Mouse (Mus musculus) retina, postnatal 1 day (tissue): ENCODE results near the gene AL732309.1.

Experiments
- DNase-seq: peaks from one replicate; pipeline ENCODE4 v3.0.0-alpha.2; 2012

AL732309.1 gene

GRCm38 (mm10) chr2:25237522-25237921 lies 9.1 kb downstream of the AL732309.1 start:
- DNase-seq = no peak

GRCm38 (mm10) chr2:25236614-25237013 lies 10.0 kb downstream of the AL732309.1 start, which contains the start of gene Rnf224:
Gene Rnf224, minus strand, starts transcription at chr2:25236787.
- DNase-seq = no peak

DNA sequence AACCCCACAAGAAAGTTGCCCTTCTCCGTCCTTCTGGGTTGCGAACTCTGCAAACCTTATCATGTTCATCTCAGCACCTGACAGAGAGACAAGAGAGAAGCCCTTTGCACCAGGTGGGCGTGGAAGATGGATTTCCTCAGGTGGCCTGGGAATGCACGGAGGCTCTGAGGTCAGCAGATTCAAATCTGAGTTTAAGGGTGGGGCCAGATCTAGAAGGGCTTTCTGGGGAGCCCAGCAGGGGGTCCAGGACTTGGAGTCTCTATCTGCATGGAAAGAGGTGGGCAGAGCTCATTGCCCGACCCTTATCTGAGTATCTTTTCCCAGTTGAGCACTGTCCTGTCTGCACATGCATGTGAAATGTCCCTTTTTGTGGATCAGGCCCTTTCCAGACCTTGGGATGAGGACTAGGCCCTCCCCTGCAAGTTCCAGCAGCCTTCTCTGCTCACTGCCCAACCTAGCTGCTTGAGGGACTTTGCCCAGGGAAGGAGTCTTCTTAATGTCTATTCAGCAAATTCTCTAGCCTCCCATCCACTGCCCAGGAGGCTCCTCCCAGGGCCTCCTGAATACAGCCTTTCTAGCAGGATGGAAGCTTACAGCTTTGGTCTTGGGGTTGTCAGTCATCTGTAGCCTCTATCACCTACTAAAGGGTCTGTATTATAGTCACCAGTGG lies 12.0 kb downstream of the AL732309.1 start:
- no peak for DNase-seq

GRCm38 (mm10) chr2:25234050-25234449 lies 12.6 kb downstream of the AL732309.1 start, which contains the start of gene Slc34a3:
Gene Slc34a3, minus strand, starts transcription at chr2:25234364.
- no peak for DNase-seq

GRCm38 (mm10) chr2:25233421-25233820 lies 13.2 kb downstream of the AL732309.1 start:
- no peak for DNase-seq

- DNase-seq = no peak
These were observed 15.6 kb downstream of the AL732309.1 start for GRCm38 (mm10) chr2:25231038-25231437.

DNA sequence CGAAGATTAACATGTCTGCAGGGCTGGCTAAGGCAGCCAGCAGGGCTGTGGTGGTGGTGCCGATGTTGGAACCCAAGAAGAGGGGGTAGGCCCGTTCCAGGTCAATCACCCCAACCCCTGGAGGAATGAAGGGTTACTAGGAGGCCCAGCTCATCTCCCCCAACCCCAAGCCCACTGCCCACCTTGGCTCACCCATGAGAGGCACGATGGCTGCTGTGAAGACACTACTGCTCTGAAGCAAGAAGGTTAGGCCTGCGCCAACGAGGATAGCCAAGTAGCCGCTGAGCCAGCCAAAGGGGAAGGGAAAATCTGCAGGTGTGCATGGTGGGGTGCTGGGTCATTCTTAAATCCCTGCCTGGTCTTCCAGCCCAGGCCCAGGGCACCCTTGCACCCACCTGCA lies 16.1 kb downstream of the AL732309.1 start:
- no peak for DNase-seq

- DNase-seq = no peak
These were observed 17.1 kb downstream of the AL732309.1 start for GRCm38 (mm10) chr2:25229582-25229981.

DNA sequence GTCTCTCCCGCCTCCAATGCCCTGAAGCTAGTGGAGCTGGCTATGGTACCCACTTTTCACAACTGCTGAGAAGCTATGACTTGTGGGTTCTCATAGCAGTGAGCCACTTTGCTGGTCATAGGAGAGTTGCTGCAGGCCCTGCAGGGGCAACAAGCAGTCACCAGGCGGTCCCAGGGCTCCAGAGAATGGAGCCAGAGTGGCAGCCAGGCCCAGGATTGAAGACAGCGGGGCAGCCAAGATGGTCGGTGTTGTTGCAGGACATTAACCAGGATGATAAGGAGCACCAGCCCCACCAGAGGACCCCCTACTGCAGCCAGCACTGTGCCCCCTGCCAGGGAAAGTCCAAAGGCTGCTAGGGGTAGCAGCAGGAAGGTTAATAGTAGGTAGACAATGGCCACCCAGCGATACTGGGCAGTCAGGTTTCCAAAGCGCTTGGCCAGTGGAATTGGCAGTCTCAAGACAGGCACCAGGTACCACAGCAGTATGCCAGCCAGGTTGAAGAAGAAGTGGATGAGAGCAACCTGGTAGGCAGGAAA lies 17.6 kb downstream of the AL732309.1 start:
- no peak for DNase-seq

GRCm38 (mm10) chr2:25228431-25228889 lies 18.2 kb downstream of the AL732309.1 start:
- peak; percentile 94 for DNase-seq

- DNase-seq = no peak
These were observed 19.3 kb downstream of the AL732309.1 start for GRCm38 (mm10) chr2:25227406-25227805.

- DNase-seq = no peak
These were observed 19.8 kb downstream of the AL732309.1 start for GRCm38 (mm10) chr2:25226864-25227263.

DNA sequence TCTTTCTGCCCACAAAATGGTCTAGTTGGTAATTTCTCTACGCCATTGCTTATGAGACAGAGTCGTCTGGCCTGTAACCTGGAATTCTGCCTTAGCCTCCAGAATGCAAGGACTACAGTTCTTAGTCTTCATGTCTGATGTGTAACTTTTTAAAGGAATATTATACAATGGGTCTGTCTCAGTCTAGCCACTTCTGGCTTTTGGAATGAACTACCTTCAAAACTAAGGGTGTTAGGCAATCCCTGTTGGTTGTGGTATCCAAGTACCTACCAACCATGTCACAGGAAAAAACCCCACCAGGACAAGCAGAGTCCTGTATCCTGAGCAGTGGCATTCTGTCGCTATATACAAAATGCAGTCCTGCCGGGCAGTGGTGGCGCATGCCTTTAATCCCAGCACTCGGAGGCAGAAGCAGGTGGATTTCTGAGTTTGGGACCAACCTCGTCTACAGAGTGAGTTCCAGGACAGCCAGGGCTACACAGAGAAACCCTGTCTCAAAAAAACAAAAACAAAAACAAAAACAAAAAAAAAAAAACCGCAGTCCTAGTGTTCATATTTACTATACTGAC lies 20.8 kb downstream of the AL732309.1 start:
- no peak for DNase-seq

DNA sequence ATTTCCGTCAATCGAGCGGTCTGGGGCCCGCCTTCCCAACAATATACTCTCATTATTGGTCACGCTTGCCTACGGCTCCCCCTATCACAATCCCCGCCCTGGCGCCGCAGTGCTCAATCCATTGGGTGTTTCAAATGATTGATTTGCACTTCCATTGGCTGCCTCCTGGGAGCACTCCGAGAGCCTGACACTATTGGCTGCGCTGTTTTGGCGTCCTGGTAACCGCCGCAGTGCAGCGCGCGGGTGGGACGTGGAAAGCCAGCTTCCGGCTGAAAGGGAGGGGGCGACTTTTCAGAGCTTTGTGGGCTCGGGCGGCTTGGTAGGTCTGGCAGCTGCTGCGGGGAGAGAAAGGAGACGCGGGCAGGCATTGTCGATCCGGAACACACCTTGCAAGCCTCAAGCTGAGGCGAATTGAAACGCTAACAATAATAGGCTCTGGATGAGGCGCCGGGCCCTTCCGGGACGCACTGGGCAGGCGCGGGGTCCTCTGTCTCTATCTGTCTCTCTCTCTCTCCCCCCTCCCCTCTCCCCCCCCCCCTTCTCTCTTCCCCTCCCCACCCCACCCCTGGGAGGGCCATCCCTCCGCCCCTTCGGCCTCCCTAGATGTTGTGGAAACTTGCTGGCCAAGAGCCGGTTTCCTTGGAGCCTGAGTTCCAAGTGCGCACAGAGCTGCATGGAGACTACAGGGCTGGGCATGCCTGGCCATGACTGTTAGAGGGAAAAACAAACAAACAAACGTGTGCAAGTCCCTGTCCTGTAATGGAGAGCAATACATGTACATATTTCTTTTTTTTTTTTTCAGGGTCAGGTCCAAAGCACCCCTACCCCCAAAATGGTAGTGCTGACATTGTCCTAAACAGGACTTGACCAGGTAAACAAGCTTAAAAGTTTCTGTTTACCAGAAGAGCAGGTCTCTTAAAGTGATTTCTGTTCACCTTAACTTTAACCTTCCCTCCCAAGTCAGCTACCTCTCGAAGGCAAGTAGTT lies 21.6 kb downstream of the AL732309.1 start:
- DNase-seq = peak; percentile 100

DNA sequence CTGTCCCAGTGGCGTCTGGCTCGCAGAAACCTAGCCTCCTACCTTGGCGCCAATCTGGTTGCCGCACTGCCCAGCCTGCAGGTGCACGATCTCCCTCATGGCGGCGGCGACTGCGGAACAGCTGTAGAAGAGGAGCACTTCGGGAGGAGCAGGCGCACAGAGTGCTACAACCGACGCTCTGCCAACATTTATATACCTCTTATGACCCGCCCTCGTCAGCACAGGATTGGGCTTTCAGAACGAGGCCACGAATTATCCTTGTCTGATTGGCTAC lies 22.2 kb downstream of the AL732309.1 start, which contains the start of gene Tubb4b:
Gene Tubb4b (minus strand): TSS at position 211 of the 274 bp plus-strand sequence.
- DNase-seq = no peak

DNA sequence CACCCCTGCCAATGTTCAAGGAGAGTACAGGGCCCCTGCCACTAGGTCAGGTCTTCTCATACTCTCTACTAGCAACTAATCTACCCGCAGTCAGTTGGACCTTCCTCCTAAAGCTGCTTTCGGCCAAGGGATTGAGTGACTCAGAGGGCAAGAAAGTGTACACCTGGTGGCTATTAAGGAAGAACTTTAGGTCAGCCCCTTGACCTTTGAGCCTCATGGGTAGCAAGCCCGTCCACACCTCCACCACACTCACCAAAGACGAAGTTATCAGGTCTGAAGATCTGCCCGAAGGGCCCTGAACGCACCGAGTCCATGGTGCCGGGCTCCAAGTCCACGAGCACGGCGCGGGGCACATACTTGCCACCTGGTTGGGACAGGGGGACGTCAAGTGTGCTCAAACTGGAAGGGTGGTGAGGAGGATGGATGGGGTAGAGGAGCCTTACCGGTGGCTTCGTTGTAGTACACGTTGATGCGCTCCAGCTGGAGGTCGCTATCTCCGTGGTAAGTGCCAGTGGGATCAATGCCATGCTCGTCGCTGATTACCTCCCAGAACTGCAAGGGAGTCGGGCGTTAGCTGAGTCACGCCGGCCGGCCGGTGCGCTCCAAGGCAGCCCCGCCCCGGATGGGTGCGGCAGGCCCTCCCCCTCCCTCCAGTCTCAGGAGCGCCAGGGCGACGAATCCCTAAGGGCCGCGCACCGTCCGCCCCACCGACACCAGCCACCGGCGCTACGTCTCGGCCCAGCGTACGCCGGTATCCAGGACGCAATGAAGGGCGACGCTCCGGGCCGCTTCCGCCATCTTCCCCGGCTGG lies 22.8 kb downstream of the AL732309.1 start:
- no peak for DNase-seq

DNA sequence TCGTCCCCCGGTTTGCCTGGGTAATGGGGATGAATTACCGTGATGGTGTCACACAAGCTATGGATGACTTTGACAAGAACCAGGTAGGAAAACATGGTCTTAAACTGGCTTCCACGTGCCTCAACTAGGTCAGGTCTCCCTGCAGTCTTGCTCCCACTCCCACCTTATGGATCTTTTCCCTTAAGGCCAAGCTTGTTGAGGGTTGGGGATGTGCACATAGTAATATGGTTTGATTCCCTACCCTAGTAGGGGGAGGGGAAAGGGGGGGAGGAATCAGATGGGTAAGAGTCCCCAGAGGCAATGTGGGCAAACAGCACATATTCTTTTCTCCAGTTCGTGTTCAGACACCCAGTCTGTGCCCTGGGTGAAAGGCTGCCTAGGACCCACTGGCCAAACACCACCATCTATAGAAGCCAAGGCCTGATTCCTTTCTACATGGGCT lies 25.3 kb downstream of the AL732309.1 start:
- no peak for DNase-seq

DNA sequence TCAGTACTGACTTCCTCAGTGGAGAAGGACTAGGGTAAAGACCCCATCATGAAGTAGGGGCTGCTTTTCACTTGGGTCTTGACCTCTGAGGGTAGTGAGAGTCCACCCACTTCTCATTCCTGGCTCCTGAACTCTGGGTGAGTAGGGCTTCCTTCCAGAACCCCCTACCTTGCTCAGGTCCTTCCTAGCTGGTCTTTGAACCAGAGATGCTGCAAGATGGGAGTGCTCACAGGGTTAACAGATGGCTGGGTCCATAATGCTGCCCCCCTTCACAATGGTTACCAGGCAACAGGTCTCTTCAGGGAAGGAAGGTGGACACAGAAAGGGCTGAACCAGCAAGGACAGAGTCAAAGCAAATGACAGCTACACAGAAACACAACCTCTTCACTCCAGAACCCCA lies 28.2 kb downstream of the AL732309.1 start, which contains the start of gene Fam166a:
Gene Fam166a (plus strand): TSS at position 301 of the 400 bp plus-strand sequence.
- peak; percentile 23 for DNase-seq

GRCm38 (mm10) chr2:25217666-25218065 lies 29.0 kb downstream of the AL732309.1 start:
- DNase-seq = no peak

DNA sequence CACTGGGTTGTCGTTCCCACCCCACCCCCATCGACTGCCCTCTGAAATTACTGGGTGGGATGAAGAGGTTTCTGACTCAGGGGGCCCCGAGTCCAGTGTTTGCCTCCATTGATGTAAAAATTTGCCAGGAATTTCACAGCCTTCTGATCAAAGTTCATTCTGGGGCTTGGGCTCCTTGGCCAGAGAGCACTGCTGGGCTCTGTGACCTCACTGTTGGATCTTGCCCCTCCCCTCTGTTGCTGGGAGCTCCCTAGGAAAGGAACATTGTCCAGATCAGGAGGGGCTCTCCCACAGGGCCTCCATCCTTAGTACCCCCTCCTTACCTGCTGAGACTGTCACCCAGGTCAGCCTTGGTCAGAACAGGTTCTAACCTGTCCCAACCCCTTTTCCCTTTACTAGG lies 32.2 kb downstream of the AL732309.1 start, which contains the start of gene Stpg3:
Gene Stpg3 (minus strand): TSS at position 194 of the 400 bp plus-strand sequence.
- no peak for DNase-seq

DNA sequence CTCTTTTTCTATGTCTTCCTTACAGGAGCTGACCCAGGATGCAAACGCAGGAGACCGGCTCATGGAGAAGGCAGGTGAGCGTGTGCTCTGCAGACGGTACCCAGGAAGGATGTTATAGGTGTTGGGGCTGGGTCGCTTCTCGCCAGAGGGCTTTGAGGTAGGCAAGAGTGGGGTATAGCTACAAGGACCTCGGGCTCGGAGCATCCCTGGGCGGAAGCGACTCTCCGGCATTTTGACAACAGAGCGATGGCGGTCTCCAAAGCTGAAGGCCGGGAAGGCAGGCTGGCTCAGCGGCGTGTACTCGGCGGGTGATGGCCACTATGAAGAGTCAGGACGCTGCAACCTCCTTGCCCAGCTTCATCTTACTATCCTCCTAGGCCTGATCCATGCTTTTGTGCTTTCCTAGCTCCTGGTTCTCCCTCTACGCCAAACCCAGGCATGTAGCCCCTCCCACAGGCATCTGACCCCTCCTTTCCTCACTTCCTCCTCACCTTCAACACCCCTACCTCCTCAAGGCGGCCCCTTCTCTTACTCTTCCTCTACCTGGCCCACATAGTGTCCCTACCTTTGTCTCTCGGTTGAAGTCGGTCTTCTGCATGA lies 33.3 kb downstream of the AL732309.1 start:
- no peak for DNase-seq
